Mouse (Mus musculus): ENCODE measurements at regions not wholly inside any gene's neighbourhood (a gene's known extent, or its start where the extent isn't known, plus 50 kb on each side); places are given as distances from the start of the nearest gene placed in this dataset.

DNA sequence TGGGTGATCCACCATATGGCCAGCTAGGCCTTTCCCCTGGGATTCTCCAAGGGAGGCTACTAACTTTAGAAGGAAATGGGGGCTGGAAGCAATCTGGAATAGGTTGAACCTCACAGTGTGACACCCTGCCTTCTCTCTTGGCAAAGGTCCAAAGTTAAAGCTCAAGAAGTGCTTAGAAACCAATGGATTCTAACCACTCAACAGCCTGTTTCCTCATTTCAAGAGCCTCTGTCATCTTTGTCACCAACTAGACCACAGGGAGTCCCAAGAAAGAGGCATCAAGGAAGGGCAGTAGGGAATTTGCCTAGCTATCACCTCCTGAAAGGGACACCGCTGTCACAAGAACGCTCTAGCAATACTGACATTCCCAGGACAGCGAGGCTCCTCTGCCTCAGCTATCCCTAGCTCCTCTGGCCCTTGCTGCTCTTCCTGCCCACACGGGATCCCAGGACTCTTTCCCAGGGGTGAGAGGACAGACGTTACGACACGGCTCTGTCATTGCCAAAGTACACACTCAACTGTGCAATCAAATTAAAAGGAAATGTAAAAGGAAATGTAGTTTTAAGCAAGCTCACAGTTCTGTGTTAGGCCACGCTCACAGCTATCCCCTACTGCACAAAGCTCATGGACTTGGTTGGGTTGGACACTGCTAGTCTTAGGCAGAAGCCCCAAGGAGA lies 68.6 kb downstream of the Rtl1 start:
- no peak overlapping the region for H3K9ac ChIP-seq (ENCODE audit: insufficient read depth, low read depth, low read length, poor library complexity, severe bottlenecking)
- no peaks in the 10 kb centered on the region for H3K36me3 ChIP-seq (ENCODE audit: control insufficient read depth, insufficient read depth, low read length, poor library complexity, severe bottlenecking)
- in situ Hi-C loops (cut with MboI; ENCODE audit: low sequenced_read_pairs in 2 of 2, unreplicated experiment in 2 of 2): no loop called here
- H3K9me3 ChIP-seq (ENCODE audit: control insufficient read depth, insufficient read depth, low read depth, low read length): no peaks in the 10 kb centered on the region
- H3K4me1 ChIP-seq (ENCODE audit: control insufficient read depth in 2 of 2, insufficient read depth in 2 of 2, low read length in 2 of 2, poor library complexity in 1 of 2): peaks cover 3 to 20% of the 10 kb centered on the region in 2 experiments; a peak in 2 of 4 replicates
- TF ChIP-seq CHD2 (IDR thresholded peaks at IDR 0.05; ENCODE audit: low read depth, low read length): no peak
- no peak for TF ChIP-seq MAFK (IDR thresholded peaks at IDR 0.05; ENCODE audit: insufficient read depth, low read depth, low read length)
- TF ChIP-seq HCFC1 (IDR thresholded peaks at IDR 0.05; ENCODE audit: borderline replicate concordance, insufficient read depth, low read length): no peak
- TF ChIP-seq ZC3H11A (IDR thresholded peaks at IDR 0.05; ENCODE audit: borderline replicate concordance, low read depth, low read length): no peak
- no peak for TF ChIP-seq ZNF384 (IDR thresholded peaks at IDR 0.05; ENCODE audit: low read depth, low read length)
- H3K4me3 ChIP-seq (ENCODE audit: insufficient read depth in 1 of 2, low read depth in 1 of 2, low read length in 2 of 2, poor library complexity in 1 of 2, severe bottlenecking in 1 of 2): no peak overlapping the region
- H3K27ac ChIP-seq (ENCODE audit: insufficient read depth, low read depth, low read length, poor library complexity, severe bottlenecking): peak overlapping the region; percentile 45
- DNase-seq (ENCODE audit: low read depth, low spot score): no peak

DNA sequence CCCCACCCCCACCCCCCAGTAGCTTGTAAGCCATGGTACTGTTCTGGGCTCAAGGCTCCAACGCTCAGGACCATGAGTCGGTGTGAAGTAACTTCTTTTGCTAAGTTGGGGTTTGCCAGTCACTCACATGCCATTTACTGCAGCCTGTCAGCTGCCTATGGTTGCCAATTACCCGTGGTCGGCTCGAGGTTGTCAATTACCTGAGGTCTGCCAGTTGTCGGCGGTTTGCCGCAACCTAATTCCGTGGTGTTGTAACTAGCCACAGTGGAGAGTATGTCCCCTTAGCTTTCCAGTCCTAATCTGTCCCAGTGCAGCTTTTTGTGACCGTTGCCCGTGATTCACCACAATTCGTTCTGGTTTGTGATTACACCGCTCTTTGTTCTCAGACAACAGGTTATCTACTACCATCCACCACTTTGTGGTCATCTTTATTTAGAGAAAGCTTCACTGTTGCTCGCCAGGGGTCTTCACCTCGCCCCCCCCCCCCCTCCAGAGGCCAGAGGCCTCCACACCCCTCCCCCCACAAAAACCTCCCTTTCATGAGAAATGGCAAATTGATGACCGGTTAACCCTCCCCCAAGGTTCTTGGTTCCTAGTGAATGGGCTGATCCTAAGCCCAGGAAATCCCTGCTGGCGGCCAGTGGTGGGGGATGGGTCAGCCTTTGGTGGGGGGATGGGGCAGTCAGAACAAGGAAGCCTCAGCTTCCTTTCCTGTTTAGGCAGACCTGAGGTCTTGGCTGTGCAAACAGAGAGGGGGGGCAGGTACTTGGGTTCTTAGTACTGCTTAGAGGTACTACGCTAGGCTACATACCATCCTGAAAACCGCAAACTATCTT lies 69.7 kb downstream of the Rtl1 start:
- no peak for DNase-seq (ENCODE audit: low read depth, low spot score)
- peak overlapping the region; percentile 48 for H3K9ac ChIP-seq (ENCODE audit: insufficient read depth, low read depth, low read length, poor library complexity, severe bottlenecking)
- peak overlapping the region; percentile 99 for H3K27ac ChIP-seq (ENCODE audit: insufficient read depth, low read depth, low read length, poor library complexity, severe bottlenecking)
- H3K4me1 ChIP-seq (ENCODE audit: control insufficient read depth in 2 of 2, insufficient read depth in 2 of 2, low read length in 2 of 2, poor library complexity in 1 of 2): peaks cover 3 to 20% of the 10 kb centered on the region in 2 experiments; a peak in 2 of 4 replicates
- TF ChIP-seq CHD2 (IDR thresholded peaks at IDR 0.05; ENCODE audit: low read depth, low read length) (0 out of 2 replicates have a peak, but pooled peaks have one; percentile 39), ZNF384 (IDR thresholded peaks at IDR 0.05; ENCODE audit: low read depth, low read length) (no peak), ZC3H11A (IDR thresholded peaks at IDR 0.05; ENCODE audit: borderline replicate concordance, low read depth, low read length) (no peak)
- peak overlapping the region; percentile 15 to 47; a peak in 3 of 4 replicates for H3K4me3 ChIP-seq (ENCODE audit: insufficient read depth in 1 of 2, low read depth in 1 of 2, low read length in 2 of 2, poor library complexity in 1 of 2, severe bottlenecking in 1 of 2)
- no peaks in the 10 kb centered on the region for H3K9me3 ChIP-seq (ENCODE audit: control insufficient read depth, insufficient read depth, low read depth, low read length)
- in situ Hi-C loops (cut with MboI; ENCODE audit: low sequenced_read_pairs in 2 of 2, unreplicated experiment in 2 of 2): no loop called here
- no peaks in the 10 kb centered on the region for H3K36me3 ChIP-seq (ENCODE audit: control insufficient read depth, insufficient read depth, low read length, poor library complexity, severe bottlenecking)

- no peak for TF ChIP-seq ZNF384 (IDR thresholded peaks at IDR 0.05; ENCODE audit: low read depth, low read length)
- no peak for TF ChIP-seq MAFK (IDR thresholded peaks at IDR 0.05; ENCODE audit: insufficient read depth, low read depth, low read length)
- TF ChIP-seq ZC3H11A (IDR thresholded peaks at IDR 0.05; ENCODE audit: borderline replicate concordance, low read depth, low read length): no peak
- in situ Hi-C loops (cut with MboI; ENCODE audit: low sequenced_read_pairs in 2 of 2, unreplicated experiment in 2 of 2): no loop called here
- Histone ChIP-seq H3K9ac (ENCODE audit: insufficient read depth, low read depth, low read length, poor library complexity, severe bottlenecking) (peak overlapping the region; percentile 67), H3K27ac (ENCODE audit: insufficient read depth, low read depth, low read length, poor library complexity, severe bottlenecking) (peak overlapping the region; percentile 99), H3K4me3 (ENCODE audit: insufficient read depth in 1 of 2, low read depth in 1 of 2, low read length in 2 of 2, poor library complexity in 1 of 2, severe bottlenecking in 1 of 2) (peak overlapping the region; percentile 24 to 56), H3K36me3 (ENCODE audit: control insufficient read depth, insufficient read depth, low read length, poor library complexity, severe bottlenecking) (no peaks in the 10 kb centered on the region), H3K9me3 (ENCODE audit: control insufficient read depth, insufficient read depth, low read depth, low read length) (no peaks in the 10 kb centered on the region), H3K4me1 (ENCODE audit: control insufficient read depth in 2 of 2, insufficient read depth in 2 of 2, low read length in 2 of 2, poor library complexity in 1 of 2) (peaks cover 3 to 20% of the 10 kb centered on the region in 2 experiments; a peak in 2 of 4 replicates)
- no peak for DNase-seq (ENCODE audit: low read depth, low spot score)
These were observed 70.6 kb downstream of the Rtl1 start for GRCm38 (mm10) chr12:109529501-109529900.

GRCm38 (mm10) chr12:109528966-109529365 lies 71.2 kb downstream of the Rtl1 start:
- Histone ChIP-seq H3K27ac (ENCODE audit: insufficient read depth, low read depth, low read length, poor library complexity, severe bottlenecking) (peak overlapping the region; percentile 99), H3K9ac (ENCODE audit: insufficient read depth, low read depth, low read length, poor library complexity, severe bottlenecking) (peak overlapping the region; percentile 67), H3K36me3 (ENCODE audit: control insufficient read depth, insufficient read depth, low read length, poor library complexity, severe bottlenecking) (no peaks in the 10 kb centered on the region), H3K4me3 (ENCODE audit: insufficient read depth in 1 of 2, low read depth in 1 of 2, low read length in 2 of 2, poor library complexity in 1 of 2, severe bottlenecking in 1 of 2) (peak overlapping the region; percentile 24 to 56), H3K9me3 (ENCODE audit: control insufficient read depth, insufficient read depth, low read depth, low read length) (no peaks in the 10 kb centered on the region), H3K4me1 (ENCODE audit: control insufficient read depth in 2 of 2, insufficient read depth in 2 of 2, low read length in 2 of 2, poor library complexity in 1 of 2) (peaks cover 3 to 20% of the 10 kb centered on the region in 2 experiments; a peak in 2 of 4 replicates)
- in situ Hi-C loops (cut with MboI; ENCODE audit: low sequenced_read_pairs in 2 of 2, unreplicated experiment in 2 of 2): no loop called here
- DNase-seq (ENCODE audit: low read depth, low spot score): no peak
- TF ChIP-seq ZNF384 (IDR thresholded peaks at IDR 0.05; ENCODE audit: low read depth, low read length): no peak
- TF ChIP-seq HCFC1 (IDR thresholded peaks at IDR 0.05; ENCODE audit: borderline replicate concordance, insufficient read depth, low read length): no peak
- no peak for TF ChIP-seq CHD2 (IDR thresholded peaks at IDR 0.05; ENCODE audit: low read depth, low read length)
- TF ChIP-seq MAFK (IDR thresholded peaks at IDR 0.05; ENCODE audit: insufficient read depth, low read depth, low read length): no peak
- TF ChIP-seq ZC3H11A (IDR thresholded peaks at IDR 0.05; ENCODE audit: borderline replicate concordance, low read depth, low read length): no peak
